Mouse (Mus musculus): ENCODE data around the gene Hist1h1d. TPM values are rescaled to one million over a fixed set of nuclear protein-coding genes. Genes with fewer than 3 reads are reported as not detected.
A peak's percentile ranks its signal among the peaks of the same experiment; 100 is the strongest.
"Not testable (repeated sequence)": the region's sequence is repeated elsewhere in the genome, so short reads cannot be mapped to it uniquely, and the experiment has no call there.

Gene Hist1h1d
- total and polyA plus RNA-seq, 2 experiments from 2014 or later, result 0.18 to 53.4 TPM

GRCm38 (mm10) chr13:23575271-23575851 is 22.3 kb downstream of the Hist1h1d start, which contains the start of gene Hist1h3d:
Hist1h3d (plus strand) TSS chr13:23575763.
- peak within 1 kb of the TSS; percentile 52 for H3K4me2 ChIP-seq (ENCODE audit: low read depth, low read length)
- peaks cover 3% of the 10 kb centered on the region; the same call in 1 of the 2 replicates for H3K4me1 ChIP-seq (ENCODE audit: insufficient read depth, low read length)
- peak; percentile 69 for ATAC-seq
- TF ChIP-seq CTCF (IDR thresholded peaks at IDR 0.05; ENCODE audit: low read depth), result no peak
- H3K9ac ChIP-seq (replicated peaks; ENCODE audit: low read length), result peak within 1 kb of the TSS; percentile 42; the same call in 1 of the 2 replicates
- DNase-seq (ENCODE audit: low spot score), result peak; percentile 88
- no peaks in the 10 kb centered on the region for H3K27me3 ChIP-seq (ENCODE audit: insufficient read depth, low read length)
- H3K27ac ChIP-seq, result peak within 1 kb of the TSS; percentile 70
- WGBS, result under 1% methylated on average over 18 of the region's 18 CpGs
- H3K36me3 ChIP-seq (ENCODE audit: insufficient read depth, low read length), result no peaks in the 10 kb centered on the region
- H3K4me3 ChIP-seq (ENCODE audit: low read length), result peak within 1 kb of the TSS; percentile 32
- no peaks in the 10 kb centered on the region for H3K9me3 ChIP-seq (ENCODE audit: low read length)

DNA sequence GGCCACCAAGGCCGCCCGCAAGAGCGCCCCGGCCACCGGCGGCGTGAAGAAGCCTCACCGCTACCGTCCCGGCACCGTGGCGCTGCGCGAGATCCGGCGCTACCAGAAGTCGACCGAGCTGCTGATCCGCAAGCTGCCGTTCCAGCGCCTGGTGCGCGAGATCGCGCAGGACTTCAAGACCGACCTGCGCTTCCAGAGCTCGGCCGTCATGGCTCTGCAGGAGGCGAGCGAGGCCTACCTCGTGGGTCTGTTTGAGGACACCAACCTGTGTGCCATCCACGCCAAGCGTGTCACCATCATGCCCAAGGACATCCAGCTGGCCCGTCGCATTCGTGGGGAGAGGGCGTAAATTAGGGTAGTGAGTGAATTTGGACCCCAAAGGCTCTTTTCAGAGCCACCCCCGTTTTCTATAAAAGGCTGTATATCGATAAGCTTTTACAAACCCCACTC is 22.8 kb downstream of the Hist1h1d start:
- H3K36me3 ChIP-seq (ENCODE audit: insufficient read depth, low read length); H3K27me3 ChIP-seq (ENCODE audit: insufficient read depth, low read length); ATAC-seq; H3K4me1 ChIP-seq (ENCODE audit: insufficient read depth, low read length); H3K9me3 ChIP-seq (ENCODE audit: low read length); DNase-seq (ENCODE audit: low spot score): not testable (repeated sequence)
- Histone ChIP-seq H3K4me3 (ENCODE audit: low read length) (peak overlapping the region; percentile 32), H3K4me2 (ENCODE audit: low read depth, low read length) (peak overlapping the region; percentile 52), H3K9ac (replicated peaks; ENCODE audit: low read length) (peak overlapping the region; percentile 42; the same call in 1 of the 2 replicates), H3K27ac (peak overlapping the region; percentile 70)
- WGBS, result 0% methylated on average over 13 of the region's 40 CpGs

GRCm38 (mm10) chr13:23576351-23576881 is 23.4 kb downstream of the Hist1h1d start:
- Histone ChIP-seq H3K9me3 (ENCODE audit: low read length) (no peaks in the 10 kb centered on the region), H3K4me1 (ENCODE audit: insufficient read depth, low read length) (0 out of 2 replicates have a peak, but pooled peaks cover 3% of the 10 kb centered on the region), H3K4me3 (ENCODE audit: low read length) (peak overlapping the region; percentile 32), H3K27ac (peak overlapping the region; percentile 70), H3K9ac (replicated peaks; ENCODE audit: low read length) (peak overlapping the region; percentile 42; the same call in 1 of the 2 replicates), H3K27me3 (ENCODE audit: insufficient read depth, low read length) (no peaks in the 10 kb centered on the region), H3K4me2 (ENCODE audit: low read depth, low read length) (peak overlapping the region; percentile 52), H3K36me3 (ENCODE audit: insufficient read depth, low read length) (no peaks in the 10 kb centered on the region)
- TF ChIP-seq CTCF (IDR thresholded peaks at IDR 0.05; ENCODE audit: low read depth), result no peak
- DNase-seq (ENCODE audit: low spot score), result no peak
- 8% methylated on average over 7 of the region's 7 CpGs for WGBS
- no peak for ATAC-seq

- H3K4me1 ChIP-seq (ENCODE audit: insufficient read depth, low read length), result 0 out of 2 replicates have a peak, but pooled peaks cover 7% of the 10 kb centered on the region
- no peak for DNase-seq (ENCODE audit: low spot score)
- peak overlapping the region; percentile 52 for H3K4me2 ChIP-seq (ENCODE audit: low read depth, low read length)
- H3K27me3 ChIP-seq (ENCODE audit: insufficient read depth, low read length), result no peaks in the 10 kb centered on the region
- H3K4me3 ChIP-seq (ENCODE audit: low read length), result no peak overlapping the region
- no peak for ATAC-seq
- peak overlapping the region; percentile 42; the same call in 1 of the 2 replicates for H3K9ac ChIP-seq (replicated peaks; ENCODE audit: low read length)
- WGBS, result 55% methylated on average over 6 of the region's 6 CpGs
- no peaks in the 10 kb centered on the region for H3K36me3 ChIP-seq (ENCODE audit: insufficient read depth, low read length)
- no peaks in the 10 kb centered on the region for H3K9me3 ChIP-seq (ENCODE audit: low read length)
- no peak overlapping the region for H3K27ac ChIP-seq
- no peak for TF ChIP-seq CTCF (IDR thresholded peaks at IDR 0.05; ENCODE audit: low read depth)
Measured at GRCm38 (mm10) chr13:23576906-23577639, 24.0 kb downstream of the Hist1h1d start.

- Histone ChIP-seq H3K4me2 (ENCODE audit: low read depth, low read length) (no peak overlapping the region), H3K4me1 (ENCODE audit: insufficient read depth, low read length) (0 out of 2 replicates have a peak, but pooled peaks cover 7% of the 10 kb centered on the region), H3K9ac (replicated peaks; ENCODE audit: low read length) (no peak overlapping the region), H3K27ac (no peak overlapping the region), H3K27me3 (ENCODE audit: insufficient read depth, low read length) (no peaks in the 10 kb centered on the region), H3K9me3 (ENCODE audit: low read length) (no peaks in the 10 kb centered on the region), H3K36me3 (ENCODE audit: insufficient read depth, low read length) (no peaks in the 10 kb centered on the region), H3K4me3 (ENCODE audit: low read length) (no peak overlapping the region)
- ATAC-seq (no peak), DNase-seq (ENCODE audit: low spot score) (no peak)
- WGBS, result 92% methylated on average over 1 of the region's 1 CpGs
- no peak for TF ChIP-seq CTCF (IDR thresholded peaks at IDR 0.05; ENCODE audit: low read depth)
Measured at GRCm38 (mm10) chr13:23577835-23578234, 24.8 kb downstream of the Hist1h1d start.

DNA sequence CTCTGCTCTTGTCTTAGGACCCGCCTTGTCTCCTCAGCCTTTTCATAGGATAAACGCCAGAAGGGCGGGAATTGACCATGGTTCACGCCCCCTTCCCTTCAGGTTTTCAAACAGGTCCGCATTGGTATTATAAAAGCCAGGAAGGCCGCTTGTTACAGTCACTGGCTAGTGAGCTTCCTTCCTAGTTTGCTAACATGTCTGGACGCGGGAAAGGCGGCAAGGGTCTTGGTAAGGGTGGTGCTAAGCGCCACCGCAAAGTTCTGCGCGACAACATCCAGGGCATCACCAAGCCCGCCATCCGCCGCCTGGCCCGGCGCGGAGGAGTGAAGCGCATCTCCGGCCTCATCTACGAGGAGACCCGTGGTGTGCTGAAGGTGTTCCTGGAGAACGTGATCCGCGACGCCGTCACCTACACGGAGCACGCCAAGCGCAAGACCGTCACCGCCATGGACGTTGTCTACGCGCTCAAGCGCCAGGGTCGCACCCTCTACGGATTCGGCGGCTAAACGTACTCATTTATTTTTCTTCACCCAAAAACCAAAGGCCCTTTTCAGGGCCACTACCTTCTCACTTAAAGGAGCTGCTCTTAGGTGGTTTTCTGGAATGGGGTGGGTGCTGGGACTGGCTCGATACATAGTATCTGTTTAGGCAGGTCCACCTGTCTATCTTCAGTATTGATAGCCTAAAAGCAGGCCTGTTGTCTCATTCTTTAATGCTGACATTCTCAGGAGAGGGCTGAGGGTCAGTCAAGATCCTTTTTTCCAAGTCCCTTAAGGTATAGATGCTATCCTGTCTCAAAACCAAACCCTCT is 28.6 kb downstream of the Hist1h1d start, which contains the start of gene Hist1h4d:
Gene Hist1h4d (plus strand): TSS at position 191 of the 811 bp plus-strand sequence.
- no peak for TF ChIP-seq CTCF (IDR thresholded peaks at IDR 0.05; ENCODE audit: low read depth)
- Histone ChIP-seq H3K9me3 (ENCODE audit: low read length) (no peaks in the 10 kb centered on the region), H3K4me3 (ENCODE audit: low read length) (peak within 1 kb of the TSS; percentile 45), H3K4me1 (ENCODE audit: insufficient read depth, low read length) (peaks cover 8% of the 10 kb centered on the region; the same call in 1 of the 2 replicates), H3K4me2 (ENCODE audit: low read depth, low read length) (peak within 1 kb of the TSS; percentile 77), H3K36me3 (ENCODE audit: insufficient read depth, low read length) (no peaks in the 10 kb centered on the region), H3K27me3 (ENCODE audit: insufficient read depth, low read length) (no peaks in the 10 kb centered on the region), H3K27ac (peak within 1 kb of the TSS; percentile 67), H3K9ac (replicated peaks; ENCODE audit: low read length) (peak within 1 kb of the TSS; percentile 56)
- under 1% methylated on average over 43 of the region's 43 CpGs for WGBS
- peak; percentile 98 for DNase-seq (ENCODE audit: low spot score)
- peak; percentile 93 for ATAC-seq
